Mouse (Mus musculus) myocyte (in vitro differentiated cells): ENCODE measurements at regions not wholly inside any gene's neighbourhood (a gene's known extent, or its start where the extent isn't known, plus 50 kb on each side); places are given as distances from the start of the nearest gene placed in this dataset.

Experiments
- POLR2AphosphoS2 ChIP-seq: IDR thresholded peaks from one replicate; pipeline ENCODE4 v1.6.1; 2011; ENCODE audit warnings: low read depth, control low read depth; ENCODE audit not compliant: insufficient read length
- TCF12 ChIP-seq: IDR thresholded peaks from one replicate; pipeline ENCODE4 v1.6.1; 2011; ENCODE audit warnings: mild to moderate bottlenecking, control low read depth; ENCODE audit not compliant: poor library complexity, insufficient read depth, severe bottlenecking

DNA sequence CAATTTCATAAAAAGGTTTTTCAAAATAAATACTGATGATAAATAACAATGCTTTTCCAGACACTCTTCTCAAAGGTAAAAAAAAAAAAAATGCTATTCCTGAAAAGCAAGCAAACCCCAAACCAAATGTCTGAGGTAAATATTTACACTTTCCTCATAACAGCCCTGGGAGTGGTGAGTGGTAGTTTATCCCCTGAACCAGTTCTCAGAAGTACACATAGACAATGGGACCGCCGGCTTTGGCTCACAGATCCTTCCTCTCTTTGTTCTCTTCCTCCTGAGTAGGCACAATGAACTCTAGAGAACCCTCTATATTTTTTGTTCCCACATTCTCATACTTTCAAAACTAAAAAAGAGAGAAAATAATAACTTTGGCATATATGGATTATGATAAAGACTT is 153.1 kb upstream of the Tars start:
- TF ChIP-seq POLR2AphosphoS2 (no peak), TCF12 (no peak)
